Mouse (Mus musculus) liver, postnatal 0 days (tissue): ENCODE data around the gene Rhd. TPM values are rescaled to one million over a fixed set of nuclear protein-coding genes. Genes with fewer than 3 reads are reported as not detected.

Experiments
- ATAC-seq: fragments of 200-750 bp; cut with Nextera tagmentation; 2 replicates; pipeline ENCODE4 v1.8.0; 2017; ENCODE audit warnings: mild to moderate bottlenecking, moderate library complexity
- DNase-seq: peaks from one replicate; pipeline ENCODE4 v3.0.0-alpha.2; 2016
- H3K27ac ChIP-seq: fragments of 300-500 bp; sonication (generic); 2 replicates; pipeline ENCODE4 v1.5.1; 2014; ENCODE audit warnings: antibody characterized with exemption, moderate library complexity, mild to moderate bottlenecking, low read depth
- H3K27me3 ChIP-seq: fragments of 300-500 bp; sonication (generic); 2 replicates; pipeline ENCODE4 v1.6.1; 2014; ENCODE audit warnings: low read length, control low read depth, mixed read lengths; ENCODE audit not compliant: insufficient read depth
- H3K36me3 ChIP-seq: fragments of 300-500 bp; sonication (generic); replicated peaks from 2 replicates; pipeline ENCODE4 v1.6.1; 2014; ENCODE audit warnings: mild to moderate bottlenecking, control low read depth, low read length, moderate library complexity, mixed read lengths; ENCODE audit not compliant: insufficient read depth
- H3K4me1 ChIP-seq: fragments of 300-500 bp; sonication (generic); 2 replicates; pipeline ENCODE4 v1.6.1; 2014; ENCODE audit warnings: antibody characterized with exemption, mild to moderate bottlenecking, control low read depth; ENCODE audit not compliant: insufficient read depth
- H3K4me2 ChIP-seq: fragments of 300-500 bp; sonication (generic); 2 replicates; pipeline ENCODE4 v1.6.1; 2014; ENCODE audit warnings: low read depth, mild to moderate bottlenecking, low read length, moderate library complexity, mixed read lengths
- H3K4me3 ChIP-seq: fragments of 300-500 bp; sonication (generic); 2 replicates; pipeline ENCODE4 v1.5.1; 2014; ENCODE audit warnings: low read depth, low read length
- H3K9ac ChIP-seq: fragments of 300-500 bp; sonication (generic); replicated peaks from 2 replicates; pipeline ENCODE4 v1.6.1; 2014; ENCODE audit warnings: mild to moderate bottlenecking, moderate library complexity
- H3K9me3 ChIP-seq: fragments of 300-500 bp; sonication (generic); 2 replicates; pipeline ENCODE4 v1.6.1; 2016; ENCODE audit warnings: mild to moderate bottlenecking, control low read depth, low read length, mixed read lengths
- CTCF ChIP-seq: sonication (generic); IDR thresholded peaks from 2 replicates; pipeline ENCODE4 v1.5.1; 2016; ENCODE audit warnings: antibody characterized with exemption, low read depth
- EP300 ChIP-seq: IDR thresholded peaks from 2 replicates; pipeline ENCODE4 v1.6.1; 2016; ENCODE audit warnings: antibody characterized with exemption, low read depth, mild to moderate bottlenecking
- WGBS: fragments of 180-500 bp; shearing (Covaris S2); extraction: QIAGEN DNeasy Blood & Tissue Kit; methylation state at CpG from one replicate; pipeline ENCODE4 v1.1.7; 2014; ENCODE audit not compliant: insufficient replicate concordance; 5-methylcytosine and 5-hydroxymethylcytosine counted together
- polyA plus RNA-seq: library from polyadenylated mRNA; unstranded; fragments of >200 nt; fragmentation: Nextera tagmentation; extraction: Ambion mirVana; gene quantifications from 2 replicates; pipeline ENCODE4 v1.2.1, GENCODE M21; 2015

Gene Rhd
- polyA plus RNA-seq, 1 experiment from 2014 or later: 214 TPM

- H3K9ac ChIP-seq: no peak overlapping the region
- no peak overlapping the region for H3K27ac ChIP-seq
- no peak overlapping the region for H3K4me2 ChIP-seq
- DNase-seq (peak; percentile 67), ATAC-seq (peak; percentile 38)
- 68% methylated on average over 17 of the region's 17 CpGs for WGBS
- H3K4me3 ChIP-seq: no peak overlapping the region
- H3K9me3 ChIP-seq: no peaks in the 10 kb centered on the region
- H3K27me3 ChIP-seq: peaks cover 5% of the 10 kb centered on the region; the same call in 1 of the 2 replicates
- TF ChIP-seq EP300 (no peak), CTCF (no peak)
- H3K4me1 ChIP-seq: no peaks in the 10 kb centered on the region
- peaks cover 51% of the 10 kb centered on the region for H3K36me3 ChIP-seq
Observed at GRCm38 (mm10) chr4:134937240-134938176, 73.2 kb downstream of the Rhd start.

- Histone ChIP-seq H3K27me3 (peaks cover 6% of the 10 kb centered on the region; the same call in 1 of the 2 replicates), H3K4me3 (no peak overlapping the region), H3K4me2 (no peak overlapping the region), H3K9me3 (no peaks in the 10 kb centered on the region), H3K4me1 (no peaks in the 10 kb centered on the region), H3K9ac (no peak overlapping the region), H3K27ac (no peak overlapping the region), H3K36me3 (peaks cover 28% of the 10 kb centered on the region)
- ATAC-seq: no peak
- no peak for DNase-seq
- 60% methylated on average over 9 of the region's 9 CpGs for WGBS
- TF ChIP-seq CTCF: no peak
- TF ChIP-seq EP300: no peak
Observed at GRCm38 (mm10) chr4:134939900-134940299, 75.6 kb downstream of the Rhd start.

- DNase-seq: no peak
- no peaks in the 10 kb centered on the region for H3K36me3 ChIP-seq
- H3K27me3 ChIP-seq: peaks cover 8% of the 10 kb centered on the region; the same call in 1 of the 2 replicates
- no peak for ATAC-seq
- peaks cover 6% of the 10 kb centered on the region; the same call in 1 of the 2 replicates for H3K4me1 ChIP-seq
- H3K4me2 ChIP-seq: no peak overlapping the region
- no peak overlapping the region for H3K9ac ChIP-seq
- H3K4me3 ChIP-seq: no peak overlapping the region
- H3K27ac ChIP-seq: no peak overlapping the region
- TF ChIP-seq EP300 (no peak), CTCF (no peak)
- WGBS: 51% methylated on average over 27 of the region's 27 CpGs
- H3K9me3 ChIP-seq: no peaks in the 10 kb centered on the region
Observed at GRCm38 (mm10) chr4:134943758-134944538, 79.6 kb downstream of the Rhd start.

Other genes starting within 250 kb of the Rhd start
- 1.5 and 1.7 TPM in 2 replicates for gene Man1c1, start 160.2 kb upstream of the Rhd start, polyA plus RNA-seq
- gene Ldlrap1, start 96.5 kb upstream of the Rhd start, polyA plus RNA-seq: 14.8 and 15.4 TPM in 2 replicates
- gene Maco1, start 11.2 kb upstream of the Rhd start, polyA plus RNA-seq: 13.6 and 14.6 TPM in 2 replicates
- 87.6 and 88.5 TPM in 2 replicates for gene Tmem50a, start 50.5 kb downstream of the Rhd start, polyA plus RNA-seq
- 185 and 225 TPM in 2 replicates for gene Rsrp1, start 59.1 kb downstream of the Rhd start, polyA plus RNA-seq
- 46.9 and 52.9 TPM in 2 replicates for gene Syf2, start 66.4 kb downstream of the Rhd start, polyA plus RNA-seq